Mouse (Mus musculus): Measurements from ENCODE around the gene E130308A19Rik.

Gene E130308A19Rik

DNA sequence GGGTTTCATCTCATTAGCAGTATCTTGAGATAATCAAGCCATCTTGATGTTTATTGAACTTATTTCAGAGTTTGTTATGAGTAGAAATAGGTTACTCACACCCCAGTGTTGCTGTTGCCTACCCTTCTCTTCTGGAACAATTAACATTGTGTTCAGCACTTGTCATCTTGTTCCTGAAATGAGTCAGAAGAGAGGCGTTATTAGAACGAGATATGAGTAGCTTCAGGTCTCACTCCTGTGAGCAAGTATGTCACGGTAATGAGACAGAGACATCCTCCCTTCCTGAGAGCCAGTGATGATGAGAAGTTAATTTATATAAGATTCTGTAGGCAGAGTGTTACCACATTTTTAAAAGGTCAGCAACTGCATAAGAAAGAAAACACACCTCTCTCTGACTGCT lies 56.5 kb downstream of the E130308A19Rik start:
- no peak for DNase-seq (ENCODE audit: low spot score)

DNA sequence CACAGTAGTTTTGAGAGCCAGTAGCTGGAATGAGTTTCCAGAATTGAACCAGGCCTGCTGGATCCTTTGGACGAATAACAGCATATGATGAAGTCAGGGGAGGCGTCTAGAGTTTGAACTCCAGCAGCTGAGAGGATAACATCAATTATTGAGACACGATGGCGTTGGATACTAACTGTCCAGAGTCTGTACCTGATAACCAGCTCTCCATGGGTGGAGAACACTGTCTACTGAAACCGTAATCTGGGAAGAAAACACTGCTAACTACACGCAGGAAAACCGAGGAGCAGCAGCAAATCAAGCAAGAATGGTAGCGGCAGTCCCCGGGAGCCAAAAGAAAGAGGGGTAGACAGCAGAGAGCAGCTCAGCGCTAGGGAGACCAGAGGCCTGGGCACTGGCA lies 56.9 kb downstream of the E130308A19Rik start:
- DNase-seq (ENCODE audit: low spot score) = no peak

DNA sequence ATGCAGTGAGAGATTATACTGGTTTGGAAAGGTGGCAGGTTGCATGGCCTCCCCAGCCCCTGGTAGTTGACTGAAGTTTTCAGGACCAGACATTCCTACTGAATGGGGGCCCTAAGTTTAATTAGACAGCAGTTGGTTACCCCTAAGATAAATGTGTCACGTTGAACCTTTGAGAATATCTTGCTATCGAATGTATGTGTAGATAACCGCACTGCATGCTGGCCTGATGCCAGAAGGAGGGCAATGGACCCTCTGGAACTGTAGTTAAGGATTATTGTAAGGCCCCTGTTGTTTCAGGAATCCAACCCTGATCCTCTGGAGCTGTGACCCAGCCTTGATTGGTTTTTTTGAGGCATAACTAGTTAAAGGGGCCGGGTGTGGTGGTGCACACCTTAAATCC lies 58.3 kb downstream of the E130308A19Rik start:
- DNase-seq (ENCODE audit: low spot score) = no peak

DNA sequence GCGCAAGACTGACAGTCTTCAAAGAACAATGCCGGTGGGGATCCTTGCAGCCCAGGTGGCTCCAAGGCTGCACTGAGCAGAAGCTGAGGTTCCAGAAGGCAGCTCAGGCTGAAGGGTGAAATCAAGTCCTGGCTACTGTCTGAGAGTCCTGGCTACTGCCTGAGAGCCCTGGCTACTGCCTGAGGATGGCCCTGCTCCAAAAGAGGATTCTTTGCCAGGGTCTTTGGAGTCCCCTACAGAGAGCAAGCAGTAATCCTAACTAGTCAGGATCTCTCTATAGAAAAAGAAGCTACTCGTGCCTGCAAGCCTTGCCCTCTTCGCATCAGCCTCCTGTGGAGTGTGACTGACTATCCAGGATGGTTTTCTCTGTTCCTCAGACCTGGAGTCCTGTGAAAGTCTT lies 60.7 kb downstream of the E130308A19Rik start:
- no peak for DNase-seq (ENCODE audit: low spot score)

DNA sequence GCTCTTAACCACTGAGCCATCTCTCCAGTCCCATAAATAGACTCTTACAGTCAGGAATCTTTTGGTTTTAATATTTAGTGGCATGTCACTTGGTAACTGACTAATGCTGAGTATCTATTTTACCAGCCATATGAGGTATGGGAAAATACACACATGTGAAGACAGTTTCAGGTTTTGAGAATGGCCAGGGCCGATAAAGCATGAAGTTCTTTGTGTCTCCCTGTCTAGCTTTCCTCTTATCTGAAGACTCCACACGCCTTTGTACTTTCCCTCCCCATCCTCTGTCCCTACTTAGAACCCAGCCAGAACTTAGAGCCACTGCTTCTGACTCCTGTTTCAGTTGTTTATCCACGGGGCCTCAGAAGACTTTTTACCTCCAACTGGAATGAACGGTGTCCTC lies 63.0 kb downstream of the E130308A19Rik start:
- DNase-seq (ENCODE audit: low spot score) = no peak

DNA sequence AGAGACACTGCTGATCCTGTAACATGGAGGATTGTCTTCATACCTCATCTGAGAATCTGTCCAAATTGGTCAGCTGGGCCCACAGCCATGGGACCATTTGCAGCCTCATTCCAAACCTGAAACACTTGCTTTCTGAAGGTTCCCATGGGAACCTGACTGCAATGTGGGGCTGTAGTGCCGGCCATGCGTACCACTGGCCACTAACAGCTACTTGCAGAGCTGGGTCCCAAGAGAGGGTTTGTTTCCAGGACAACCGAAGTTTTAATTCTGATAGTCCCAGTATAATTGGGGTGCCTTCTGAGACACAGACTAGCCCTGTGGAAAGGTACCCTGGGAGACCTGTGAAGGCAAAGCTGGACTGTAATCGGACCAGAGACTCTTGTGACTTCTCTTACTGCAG lies 64.1 kb downstream of the E130308A19Rik start:
- no peak for DNase-seq (ENCODE audit: low spot score)

DNA sequence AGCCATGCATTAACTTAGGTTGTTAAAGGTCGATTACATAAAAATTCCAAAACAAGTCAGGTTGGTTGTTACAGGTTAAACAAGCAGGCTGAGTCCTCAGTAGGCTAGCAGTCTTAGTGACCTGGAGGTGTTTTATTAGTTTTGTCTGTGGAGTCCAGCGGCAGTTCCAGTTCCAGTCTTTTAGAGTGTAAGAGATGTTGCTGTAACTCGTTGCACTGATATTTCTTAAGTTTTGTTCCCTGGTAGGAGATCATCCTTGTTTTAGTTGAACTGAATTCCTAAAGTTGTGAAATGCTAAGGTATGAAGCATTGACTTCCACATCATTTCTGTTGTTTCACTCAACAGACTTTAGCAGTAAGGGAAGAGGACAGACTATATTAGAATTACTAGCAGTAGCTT lies 70.8 kb downstream of the E130308A19Rik start:
- no peak for DNase-seq (ENCODE audit: low spot score)

DNA sequence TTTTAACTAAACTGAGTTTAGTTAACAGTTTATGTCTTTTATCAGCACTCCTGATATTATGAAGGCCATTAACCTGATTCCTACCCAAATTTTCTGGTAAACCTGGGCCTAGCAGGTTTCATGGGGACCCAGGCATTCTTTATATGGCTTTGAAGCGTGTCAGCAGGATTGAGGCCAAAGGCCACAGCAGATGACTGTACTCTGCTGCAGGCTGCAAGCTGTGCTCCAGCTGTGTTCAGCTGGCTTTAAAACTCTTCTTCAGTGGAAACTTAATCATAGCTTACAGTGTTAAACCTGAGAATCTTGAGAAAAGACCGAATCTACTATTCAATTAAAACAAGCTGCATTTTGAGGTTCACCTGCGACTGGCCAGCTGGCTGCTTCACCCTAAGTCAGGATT lies 71.9 kb downstream of the E130308A19Rik start:
- DNase-seq (ENCODE audit: low spot score) = no peak

DNA sequence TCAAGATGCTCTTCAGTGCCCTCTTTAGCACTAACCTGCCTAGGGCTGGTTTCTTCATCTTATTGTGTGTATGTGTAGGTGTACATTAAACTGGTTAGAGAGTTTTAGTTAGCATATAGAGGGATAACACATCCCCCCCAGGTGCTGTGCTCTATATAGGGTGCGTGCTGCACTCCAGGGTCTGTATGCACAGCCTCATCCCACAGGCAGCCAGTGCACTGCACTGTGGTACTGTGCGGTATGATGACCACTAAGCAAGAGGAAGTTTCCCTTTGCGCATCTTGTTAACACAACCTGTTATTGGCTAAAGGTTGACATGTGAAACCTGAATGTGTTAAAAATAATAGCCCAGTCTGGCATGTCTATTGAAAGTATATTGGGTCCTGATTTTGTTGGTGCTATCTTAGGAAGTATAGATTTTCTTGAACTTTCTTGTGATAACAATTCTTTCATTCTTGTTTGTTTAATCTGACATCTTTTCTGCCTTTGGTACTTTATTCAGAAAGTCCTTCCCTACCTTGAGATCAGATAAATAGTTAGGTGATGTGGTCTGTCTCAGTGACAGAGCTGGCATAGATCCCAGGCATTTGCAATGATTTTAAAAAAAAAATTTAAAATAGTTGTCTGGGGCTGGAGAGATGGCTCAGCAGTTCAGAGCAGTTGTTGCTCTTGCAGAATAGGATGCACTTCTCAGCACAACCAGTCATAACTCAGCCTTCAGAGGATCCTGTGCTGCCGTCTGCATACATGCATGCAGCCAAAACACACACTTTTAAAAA lies 73.2 kb downstream of the E130308A19Rik start:
- no peak for DNase-seq (ENCODE audit: low spot score)

DNA sequence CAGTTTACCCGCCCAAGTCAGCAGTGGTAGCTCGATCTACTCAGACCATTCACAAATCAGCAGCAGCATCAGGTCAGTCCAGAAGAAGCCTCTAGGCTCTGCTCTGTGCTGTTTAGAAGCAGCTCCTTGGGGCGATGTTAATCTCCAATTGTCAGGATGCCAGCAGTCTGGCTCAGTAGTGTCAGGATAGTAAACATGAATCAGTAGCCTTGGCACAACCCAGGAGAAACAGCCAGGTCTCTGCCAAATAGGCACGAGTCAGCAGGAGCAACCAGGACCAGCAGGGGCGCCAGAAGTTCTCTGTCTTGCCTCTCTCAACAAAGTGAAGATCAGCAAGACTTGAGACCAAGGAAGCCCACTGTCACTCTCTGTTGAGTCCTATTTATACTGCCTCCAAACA lies 83.3 kb downstream of the E130308A19Rik start:
- no peak for DNase-seq (ENCODE audit: low spot score)

DNA sequence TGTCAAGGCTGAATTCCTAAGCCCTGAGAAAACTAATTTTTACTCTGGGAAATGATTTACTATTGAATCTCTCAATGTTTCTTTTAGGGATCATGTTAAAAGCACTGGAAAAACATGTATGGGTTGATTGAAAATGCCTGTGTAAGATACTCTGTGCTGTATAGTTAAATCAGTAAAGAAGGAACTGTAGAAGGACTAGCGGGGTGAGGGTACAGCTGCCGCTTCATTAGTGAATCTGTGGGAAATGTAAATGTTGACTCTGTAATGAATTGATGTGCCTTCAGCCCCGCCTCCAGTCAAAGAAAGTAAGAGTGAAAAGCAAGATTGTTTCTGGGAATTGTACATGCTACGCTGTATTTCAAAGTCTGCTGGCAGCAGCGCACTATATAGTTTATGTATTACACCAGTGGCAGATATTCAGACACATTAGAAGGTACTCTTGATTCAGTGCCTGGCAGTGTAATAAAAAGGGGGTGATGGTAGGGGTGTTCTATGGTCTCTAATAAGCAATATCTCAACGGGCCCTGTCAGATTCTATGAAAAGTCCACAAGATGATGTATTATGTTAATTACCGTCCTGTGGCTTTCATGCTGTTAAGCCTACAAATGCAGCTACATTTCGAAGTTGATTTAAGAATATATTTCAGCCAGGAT lies 84.9 kb downstream of the E130308A19Rik start:
- DNase-seq (ENCODE audit: low spot score) = no peak

DNA sequence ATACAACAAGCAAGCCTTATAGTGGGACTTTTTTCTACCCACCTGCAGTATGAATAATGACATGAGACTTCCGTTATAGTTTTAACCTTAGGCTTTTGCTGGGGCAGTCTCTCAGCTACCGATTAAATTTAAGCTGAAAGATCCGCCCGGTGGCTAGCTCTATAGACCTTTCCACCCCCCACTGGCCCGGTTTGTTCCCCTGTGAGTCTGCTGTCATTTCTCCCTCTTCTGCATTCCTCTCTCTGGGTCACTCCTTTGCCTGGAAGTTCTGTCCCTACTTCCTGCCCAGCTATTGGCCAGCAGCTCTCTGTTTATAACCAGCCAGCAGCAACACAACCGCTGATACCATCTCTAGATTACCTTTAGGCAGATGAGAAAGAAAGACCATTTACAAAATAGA lies 86.4 kb downstream of the E130308A19Rik start:
- DNase-seq (ENCODE audit: low spot score) = no peak

DNA sequence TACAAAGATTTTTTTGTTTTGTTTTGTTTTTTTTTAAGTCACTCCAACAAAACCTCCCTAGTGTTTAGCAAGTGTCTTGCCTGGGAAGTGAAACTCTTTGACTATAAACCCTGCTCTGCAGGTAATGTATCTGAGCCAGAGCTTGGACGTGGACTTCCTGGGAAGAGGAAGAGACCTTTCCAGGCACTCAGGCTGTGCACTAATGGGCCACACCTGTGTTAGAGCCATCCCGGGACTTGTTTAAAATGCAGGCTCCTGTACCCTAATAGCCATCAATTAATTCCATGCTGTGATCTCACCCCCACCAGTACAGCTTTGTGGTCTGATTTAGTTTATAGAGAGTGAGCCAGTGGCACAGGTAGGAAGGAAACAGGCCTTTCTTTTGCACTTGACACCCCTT lies 86.9 kb downstream of the E130308A19Rik start:
- no peak for DNase-seq (ENCODE audit: low spot score)

DNA sequence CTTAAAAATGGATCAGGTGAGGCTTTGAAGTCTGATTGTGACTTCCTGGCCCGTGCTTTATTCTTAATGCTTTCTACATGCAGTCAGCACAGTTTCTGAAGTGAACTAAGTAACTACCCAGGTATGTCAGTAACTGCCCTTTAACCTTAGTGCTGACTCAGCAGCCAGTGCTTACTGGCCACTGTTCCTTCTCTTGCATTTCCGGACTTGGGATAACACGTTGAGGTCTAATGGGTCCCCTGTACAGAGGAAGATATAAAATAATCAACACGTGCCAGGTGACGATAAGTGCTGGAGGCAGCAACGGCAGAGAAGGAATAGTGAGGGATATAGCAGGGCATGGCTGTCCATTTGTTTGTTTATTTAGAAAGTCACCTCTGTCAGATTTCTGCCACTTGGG lies 88.5 kb downstream of the E130308A19Rik start:
- no peak for DNase-seq (ENCODE audit: low spot score)

DNA sequence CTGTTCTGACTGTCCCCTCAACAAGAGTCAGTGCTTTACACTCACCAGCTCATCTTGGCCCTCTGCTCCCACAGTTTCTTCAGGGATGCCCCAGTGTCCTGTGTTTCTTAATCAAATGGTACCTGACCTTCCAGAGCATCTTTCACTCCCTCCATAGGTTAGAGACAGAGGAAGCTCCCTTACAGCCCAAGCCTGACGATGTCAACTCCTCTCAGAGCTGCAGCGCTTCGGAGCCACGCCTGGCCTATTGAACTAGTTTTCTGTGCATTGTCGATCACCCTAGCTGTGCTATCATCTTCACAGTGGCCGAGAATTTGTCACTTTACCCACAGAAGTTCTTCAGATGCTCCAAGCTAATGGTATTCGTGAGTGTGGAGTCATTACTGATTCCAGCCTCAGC lies 88.9 kb downstream of the E130308A19Rik start:
- no peak for DNase-seq (ENCODE audit: low spot score)

DNA sequence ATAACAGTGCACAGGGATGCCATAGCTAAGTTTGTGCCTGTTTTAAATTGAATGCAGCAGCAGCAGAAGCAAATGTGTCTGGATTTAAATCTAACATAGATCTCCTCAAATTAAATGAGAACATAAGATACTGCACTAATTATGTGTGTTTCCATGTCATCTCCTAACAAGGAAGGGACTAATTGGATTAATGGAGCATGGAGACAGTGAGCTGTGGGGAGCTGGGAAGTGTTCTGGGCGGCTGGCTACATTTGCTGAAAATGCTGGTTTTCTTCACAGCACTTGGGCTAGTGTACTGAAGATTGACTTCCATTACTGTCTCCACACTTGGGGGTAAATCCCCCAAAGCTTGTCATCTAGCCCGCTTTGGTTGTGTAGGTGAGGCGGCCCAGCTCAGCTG lies 89.5 kb downstream of the E130308A19Rik start:
- no peak for DNase-seq (ENCODE audit: low spot score)

DNA sequence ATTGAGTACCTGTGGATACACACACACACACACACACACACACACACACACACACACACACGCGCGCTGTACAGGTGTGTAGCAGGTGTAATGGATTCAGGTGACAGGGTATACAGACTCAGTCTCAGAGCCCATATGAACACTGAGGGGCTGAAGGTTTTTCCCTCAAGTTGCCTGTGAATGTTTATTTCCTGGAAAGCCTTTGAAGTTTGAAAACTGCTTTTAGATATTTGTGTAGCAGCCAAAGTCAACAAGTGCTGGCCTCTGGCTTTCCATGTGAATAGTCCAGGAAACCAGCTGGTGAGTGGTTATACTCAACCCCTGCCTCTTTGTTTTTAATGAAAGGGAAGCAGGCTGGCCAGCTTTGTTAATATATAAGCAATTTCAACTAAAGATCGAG lies 91.3 kb downstream of the E130308A19Rik start:
- no peak for DNase-seq (ENCODE audit: low spot score)

DNA sequence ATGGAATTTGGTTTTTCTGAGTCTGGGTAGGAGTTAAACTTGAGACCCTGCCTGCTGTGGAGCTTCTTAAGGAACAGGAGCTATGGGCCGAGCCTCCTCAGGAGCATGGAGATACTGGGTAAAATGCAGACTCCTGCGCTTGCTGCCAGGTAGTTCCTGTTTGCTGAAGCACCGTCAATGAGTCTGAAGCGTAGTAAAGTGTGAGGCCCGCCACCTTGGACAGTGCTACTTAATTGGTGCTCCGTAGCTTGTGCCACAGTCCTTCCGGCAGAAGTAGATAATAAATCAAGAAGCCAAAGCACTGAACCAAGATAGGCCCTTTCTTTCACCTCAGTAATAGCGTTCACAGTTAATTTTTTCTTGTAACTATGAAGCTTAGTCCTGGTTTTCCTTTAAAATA lies 92.5 kb downstream of the E130308A19Rik start:
- DNase-seq (ENCODE audit: low spot score) = no peak

DNA sequence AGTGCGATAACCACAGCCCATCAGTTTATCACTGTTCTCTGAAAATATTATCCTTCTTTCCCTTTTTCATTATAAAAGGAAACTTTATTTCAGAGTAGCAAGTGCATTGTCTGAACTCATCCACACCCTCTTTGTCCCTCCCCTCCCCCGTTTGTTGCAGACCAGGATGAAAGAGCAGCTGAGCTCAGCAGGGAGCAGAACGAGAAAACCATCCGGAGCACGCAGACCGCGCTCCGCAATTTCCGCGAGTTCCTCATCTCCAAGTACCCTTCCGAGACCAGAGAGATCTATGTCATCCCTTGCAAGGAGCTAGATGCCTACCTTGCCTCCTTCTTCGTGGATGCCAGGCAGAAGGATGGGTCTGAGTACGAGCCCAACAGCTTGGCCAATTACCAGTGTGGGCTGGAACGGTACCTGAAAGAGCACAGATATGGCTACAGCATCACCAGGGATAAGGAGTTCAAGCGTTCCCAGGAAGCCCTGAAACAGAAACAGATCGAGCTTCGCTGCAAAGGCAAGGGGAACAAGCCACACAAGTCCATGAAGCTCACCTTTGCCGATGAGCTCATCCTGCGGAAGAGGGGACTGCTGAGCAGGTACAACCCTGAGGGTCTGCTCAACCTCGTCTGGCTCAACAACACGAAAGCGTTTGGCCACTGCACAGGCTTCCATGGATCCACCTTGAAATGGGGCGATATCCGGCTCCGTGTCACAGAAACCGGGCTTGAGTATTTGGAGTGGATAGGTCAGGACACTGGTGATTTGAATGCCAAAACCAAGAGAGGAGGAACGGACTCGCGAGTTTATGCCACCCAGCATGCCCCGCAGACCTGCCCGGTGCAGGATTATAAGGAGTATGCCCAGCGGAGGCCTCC lies 93.7 kb downstream of the E130308A19Rik start:
- peak; percentile 23 for DNase-seq (ENCODE audit: low spot score)

DNA sequence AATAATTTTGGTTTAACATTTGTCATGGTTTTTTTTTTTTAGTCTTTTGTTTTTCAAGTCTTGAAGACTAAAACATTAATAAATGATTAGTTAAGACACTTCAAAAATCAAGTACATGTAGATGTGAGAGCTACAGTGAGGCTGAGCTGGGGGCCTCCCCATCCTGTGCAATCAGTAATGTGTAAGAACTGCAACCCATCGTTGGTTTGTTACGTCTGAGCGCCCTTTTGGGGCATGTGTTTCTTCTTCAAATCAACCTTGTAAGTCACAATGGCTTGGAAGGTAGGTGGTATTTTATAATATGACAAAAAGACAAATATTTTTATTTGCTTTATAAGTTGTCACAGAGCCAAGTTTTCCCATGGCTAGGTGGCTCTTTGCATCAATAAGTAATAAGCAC lies 95.8 kb downstream of the E130308A19Rik start:
- DNase-seq (ENCODE audit: low spot score) = no peak

DNA sequence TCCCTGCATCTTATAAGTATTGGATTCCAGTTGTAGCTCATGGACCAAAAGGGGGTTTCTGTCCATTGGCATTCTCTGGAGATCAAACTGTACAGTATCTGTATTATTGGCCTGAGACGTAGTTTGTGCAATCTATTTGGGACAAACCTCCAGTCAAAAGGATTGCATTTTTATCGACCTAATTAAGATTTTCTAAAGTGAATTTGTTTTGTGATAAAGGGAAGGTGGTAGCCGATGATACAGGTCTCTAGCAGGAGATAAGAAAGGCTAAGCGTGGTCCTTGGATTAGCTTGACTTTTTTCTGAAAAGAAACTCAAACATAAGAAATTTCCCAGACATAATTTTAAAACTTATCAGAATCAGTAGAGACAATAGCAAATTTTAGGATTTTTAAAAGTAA lies 99.6 kb downstream of the E130308A19Rik start:
- DNase-seq (ENCODE audit: low spot score) = no peak

DNA sequence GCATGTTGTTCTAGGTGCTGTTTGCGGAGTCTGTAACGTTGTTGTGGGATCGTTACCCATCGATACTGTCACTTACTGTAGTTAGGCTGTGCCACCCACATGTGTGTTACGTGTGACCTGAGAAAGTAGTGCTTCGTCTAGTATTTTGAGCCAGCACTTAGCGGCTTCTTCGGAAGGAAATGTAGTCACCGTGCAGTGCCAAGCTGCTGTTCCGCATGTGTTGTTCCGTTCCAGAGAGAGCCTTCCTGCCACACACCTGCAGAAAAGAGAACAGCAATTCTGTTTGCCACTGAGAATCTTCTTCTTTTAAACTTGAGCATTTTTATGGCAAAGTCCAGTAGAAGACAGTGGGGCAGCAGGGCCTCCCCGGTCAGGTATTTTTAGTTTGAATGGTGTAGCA lies 100.5 kb downstream of the E130308A19Rik start:
- no peak for DNase-seq (ENCODE audit: low spot score)
